Mouse (Mus musculus) B cell, adult 67 days (primary cell): Measurements from ENCODE around the gene Gpr22. TPM values are rescaled to one million over a fixed set of nuclear protein-coding genes. Genes with fewer than 3 reads are reported as not detected.

Source experiments
- total RNA-seq, 2 experiments: library from RNA; stranded (reverse); gene quantifications; 4 replicates each; pipeline ENCODE4 v1.2.4; 2023

Gene Gpr22
- not detected for total RNA-seq

DNA sequence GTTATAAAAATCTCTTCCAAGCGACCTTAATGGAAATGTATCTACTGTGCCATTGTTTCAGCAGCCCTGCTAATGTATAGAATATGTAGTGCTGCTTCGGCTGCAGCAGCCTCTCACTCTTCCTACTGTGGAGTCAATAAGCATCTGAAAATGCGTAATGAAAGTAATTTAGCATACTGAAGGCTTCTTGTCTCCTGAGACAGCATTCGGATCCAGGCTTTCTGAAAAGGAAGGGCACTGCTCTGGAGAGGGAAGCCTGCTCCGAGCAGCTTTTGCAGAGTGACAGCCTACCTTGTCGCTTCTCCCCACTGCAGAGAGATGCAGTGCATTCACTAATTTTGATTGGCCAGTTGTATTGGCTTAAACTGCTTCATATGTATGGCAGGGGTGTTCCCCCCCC, at the start of gene Gpr22:
TSS of gene Gpr22 (minus strand) at position 348 of the 400 bp plus-strand sequence.

Other genes with a start within 250 kb of the Gpr22 start
- 10 to 100 TPM; 36.7 to 41.2 TPM for gene Cbll1, start 214.3 kb downstream of the Gpr22 start, total RNA-seq
- not detected for gene Slc26a4, start 154.0 kb downstream of the Gpr22 start, total RNA-seq
- gene Bcap29, start 79.3 kb downstream of the Gpr22 start, total RNA-seq: 10 to 100 TPM; 35.0 to 36.3 TPM
- gene Dus4l, start 59.1 kb downstream of the Gpr22 start, total RNA-seq: 10 to 100 TPM; 17.9 to 18.5 TPM
- gene Cog5, start 59.1 kb downstream of the Gpr22 start, total RNA-seq: 10 to 100 TPM; 71.5 to 78.3 TPM
- 100 to 1,000 TPM in 1 of 2 experiments, 10 to 100 TPM in 1; 94.3 to 104 TPM for gene Hbp1, start 236.6 kb upstream of the Gpr22 start, total RNA-seq